Mouse (Mus musculus) forelimb bud, embryonic 11.5 days (tissue): ENCODE data around the gene Rreb1.

Experiments
- DNase-seq: peaks from one replicate; pipeline ENCODE4 v3.0.0-alpha.2; 2012; ENCODE audit warnings: low read depth, low spot score

Gene Rreb1

GRCm38 (mm10) chr13:37873125-37873891, 95.1 kb downstream of the Rreb1 start:
- no peak for DNase-seq

- no peak for DNase-seq
These were observed 97.7 kb downstream of the Rreb1 start for GRCm38 (mm10) chr13:37875919-37876318.

- no peak for DNase-seq
These were observed 98.2 kb downstream of the Rreb1 start for GRCm38 (mm10) chr13:37876366-37876765.

GRCm38 (mm10) chr13:37876836-37877235, 98.6 kb downstream of the Rreb1 start:
- no peak for DNase-seq

- no peak for DNase-seq
These were observed 99.0 kb downstream of the Rreb1 start for GRCm38 (mm10) chr13:37877241-37877640.

GRCm38 (mm10) chr13:37878918-37879331, 100.7 kb downstream of the Rreb1 start:
- no peak for DNase-seq

- no peak for DNase-seq
These were observed 101.4 kb downstream of the Rreb1 start for GRCm38 (mm10) chr13:37879556-37879955.

GRCm38 (mm10) chr13:37880035-37880434, 101.8 kb downstream of the Rreb1 start:
- DNase-seq: no peak

GRCm38 (mm10) chr13:37880581-37881130, 102.5 kb downstream of the Rreb1 start:
- peak; percentile 28 for DNase-seq

GRCm38 (mm10) chr13:37882521-37882920, 104.3 kb downstream of the Rreb1 start:
- no peak for DNase-seq

- no peak for DNase-seq
These were observed 104.8 kb downstream of the Rreb1 start for GRCm38 (mm10) chr13:37883008-37883407.

GRCm38 (mm10) chr13:37885392-37885791, 107.2 kb downstream of the Rreb1 start:
- no peak for DNase-seq

GRCm38 (mm10) chr13:37886024-37886423, 107.8 kb downstream of the Rreb1 start:
- no peak for DNase-seq

GRCm38 (mm10) chr13:37894756-37895155, 116.6 kb downstream of the Rreb1 start:
- DNase-seq: no peak

- DNase-seq: no peak
These were observed 117.5 kb downstream of the Rreb1 start for GRCm38 (mm10) chr13:37895564-37896254.

GRCm38 (mm10) chr13:37896423-37896822, 118.2 kb downstream of the Rreb1 start:
- DNase-seq: no peak

- DNase-seq: no peak
These were observed 120.6 kb downstream of the Rreb1 start for GRCm38 (mm10) chr13:37898772-37899171.

GRCm38 (mm10) chr13:37903036-37903435, 124.8 kb downstream of the Rreb1 start:
- DNase-seq: no peak

GRCm38 (mm10) chr13:37903476-37903875, 125.3 kb downstream of the Rreb1 start:
- no peak for DNase-seq

GRCm38 (mm10) chr13:37904436-37904835, 126.2 kb downstream of the Rreb1 start:
- DNase-seq: no peak

GRCm38 (mm10) chr13:37908061-37908460, 129.9 kb downstream of the Rreb1 start:
- DNase-seq: no peak

GRCm38 (mm10) chr13:37908493-37908892, 130.3 kb downstream of the Rreb1 start:
- DNase-seq: no peak

GRCm38 (mm10) chr13:37909225-37909624, 131.0 kb downstream of the Rreb1 start:
- DNase-seq: no peak
